Mouse (Mus musculus) heart, adult 2 months (tissue): ENCODE data around the gene Gm21954.

ENCODE experiments used
- CTCF ChIP-seq: fragments of 200-600 bp; IDR thresholded peaks from 2 replicates; pipeline ENCODE4 v1.8.1; 2022; ENCODE audit warnings: antibody characterized with exemption, mild to moderate bottlenecking, moderate library complexity
- EP300 ChIP-seq: fragments of 200-500 bp; IDR thresholded peaks from 2 replicates; pipeline ENCODE4 v1.6.1; 2011; ENCODE audit warnings: low read depth, low read length, control low read depth; ENCODE audit not compliant: insufficient read depth
- POLR2A ChIP-seq: fragments of 200-500 bp; IDR thresholded peaks from 2 replicates; pipeline ENCODE4 v1.6.1; 2011; ENCODE audit warnings: mild to moderate bottlenecking, low read depth, low read length, control low read depth; ENCODE audit not compliant: insufficient read depth

DNA sequence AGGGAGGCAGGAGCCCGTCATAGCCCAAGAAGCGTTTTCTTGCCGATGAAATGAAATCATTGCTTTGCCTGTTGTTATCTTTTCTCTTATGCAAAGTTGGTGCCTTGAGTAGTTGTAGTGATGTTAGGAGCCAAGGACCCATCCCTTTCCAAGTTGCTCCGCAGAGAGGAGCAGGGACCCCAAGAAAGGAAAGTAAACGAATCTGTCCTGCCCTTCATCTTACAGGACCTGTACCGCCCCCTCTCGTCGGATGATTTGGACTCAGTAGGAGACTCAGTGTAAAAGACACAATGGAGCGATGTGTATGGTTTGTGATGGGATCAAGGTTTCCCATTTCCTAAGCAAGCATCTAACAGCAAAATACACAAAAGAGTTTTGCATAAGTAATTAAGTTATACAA is 5.7 kb downstream of the Gm21954 start:
- no peak for TF ChIP-seq CTCF
- TF ChIP-seq POLR2A = no peak
- no peak for TF ChIP-seq EP300
